Mouse (Mus musculus) megakaryocyte-erythroid progenitor cell, adult 5-6 weeks (primary cell): Measurements from ENCODE around the gene Pde4a. TPM values are rescaled to one million over a fixed set of nuclear protein-coding genes. Genes with fewer than 3 reads are reported as not detected.
"Not testable (repeated sequence)": the region's sequence is repeated elsewhere in the genome, so short reads cannot be mapped to it uniquely, and the experiment has no call there.

Experiments used
- ATAC-seq: replicated peaks from 2 replicates; pipeline ENCODE4 v1.8.0; 2016; ENCODE audit warnings: mild to moderate bottlenecking, inconsistent platforms; ENCODE audit not compliant: severe bottlenecking, poor library complexity, low FRiP score, low TSS enrichment
- total RNA-seq, 2 experiments: library from RNA; stranded (forward) in 1 of 2; stranded (reverse) in 1 of 2; fragments of 200-1000, 215-1000 nt in 1 of 2; fragments of >200 nt in 1 of 2; fragmentation: Nextera tagmentation in 1 of 2; gene quantifications; 2 replicates each; pipeline ENCODE4 v1.2.3; 2014 to 2017

Gene Pde4a
- total RNA-seq, 2 experiments from 2014 or later = 3.8 to 23.5 TPM

DNA sequence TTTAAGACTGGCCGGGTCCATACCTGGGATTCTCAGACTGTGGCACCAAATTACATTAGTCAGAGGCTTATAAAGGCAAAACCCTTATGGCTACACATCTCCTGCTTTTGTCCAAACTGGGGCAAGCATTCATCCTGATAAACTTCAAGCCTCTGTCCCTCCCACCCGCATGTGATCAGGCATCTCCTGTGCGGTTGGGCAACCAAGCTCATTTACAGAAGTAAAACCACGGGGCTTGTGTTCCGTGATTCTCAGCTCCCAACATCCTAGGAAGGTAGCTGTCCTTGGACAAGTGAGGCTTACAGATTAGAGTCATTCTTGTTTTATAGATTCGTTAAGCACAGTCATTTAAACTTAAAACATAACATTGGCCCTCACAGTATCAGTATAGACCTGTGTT is 41.3 kb downstream of the Pde4a start:
- no peak for ATAC-seq

DNA sequence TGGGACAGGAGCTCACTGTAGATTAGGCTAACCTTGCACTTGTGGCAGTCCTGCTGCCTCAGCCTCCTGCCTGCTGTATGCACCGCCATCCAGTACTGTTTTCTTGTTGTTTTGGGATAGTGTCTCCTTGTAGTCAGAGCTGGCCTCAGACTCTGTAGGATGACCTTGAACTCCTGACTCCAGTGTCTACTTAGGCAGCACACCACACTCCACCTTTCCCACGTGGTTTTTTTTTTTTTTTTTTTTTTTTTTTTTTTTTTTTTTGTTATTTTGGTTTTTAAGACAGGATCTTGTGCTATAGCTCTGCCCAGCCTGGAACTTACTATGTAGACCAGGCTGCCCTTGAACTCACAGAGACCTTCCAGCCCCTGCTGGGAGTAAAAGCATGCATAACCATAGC is 43.1 kb downstream of the Pde4a start:
- ATAC-seq = no peak

GRCm38 (mm10) chr9:21210821-21211220 is 45.3 kb downstream of the Pde4a start:
- ATAC-seq = no peak

GRCm38 (mm10) chr9:21211624-21212023 is 46.1 kb downstream of the Pde4a start:
- ATAC-seq = no peak

- peak; percentile 78 for ATAC-seq
These were observed 48.2 kb downstream of the Pde4a start for GRCm38 (mm10) chr9:21213617-21214190.

- no peak for ATAC-seq
These were observed 50.7 kb downstream of the Pde4a start for GRCm38 (mm10) chr9:21216050-21216841.

- ATAC-seq = no peak
These were observed 54.3 kb downstream of the Pde4a start for GRCm38 (mm10) chr9:21219820-21220219.

GRCm38 (mm10) chr9:21220490-21221382 is 55.2 kb downstream of the Pde4a start:
- peak; percentile 90 for ATAC-seq

- ATAC-seq = peak; percentile 64
These were observed 55.9 kb downstream of the Pde4a start for GRCm38 (mm10) chr9:21221383-21221929.

- not testable (repeated sequence) for ATAC-seq
These were observed 58.0 kb downstream of the Pde4a start for GRCm38 (mm10) chr9:21223490-21223889.

DNA sequence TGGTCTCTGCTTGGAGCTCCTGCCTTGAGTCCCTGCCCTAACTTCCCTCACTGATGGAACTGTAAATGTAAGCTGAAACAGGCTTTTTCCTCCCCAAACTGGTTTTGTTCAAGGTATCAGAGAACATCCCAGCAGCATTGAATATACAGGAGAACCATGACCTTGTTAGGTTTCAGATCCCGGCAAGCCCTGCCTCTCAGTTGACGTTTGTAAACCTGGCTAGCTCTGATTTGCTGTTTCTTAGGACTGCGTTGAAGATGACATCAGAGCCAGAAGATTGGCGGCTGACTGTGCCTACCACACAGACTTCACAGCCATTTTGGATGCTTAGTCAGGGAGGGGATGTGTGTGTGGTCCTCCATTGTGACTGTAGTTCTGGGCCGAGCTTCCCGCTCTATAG is 58.4 kb downstream of the Pde4a start:
- ATAC-seq = no peak

DNA sequence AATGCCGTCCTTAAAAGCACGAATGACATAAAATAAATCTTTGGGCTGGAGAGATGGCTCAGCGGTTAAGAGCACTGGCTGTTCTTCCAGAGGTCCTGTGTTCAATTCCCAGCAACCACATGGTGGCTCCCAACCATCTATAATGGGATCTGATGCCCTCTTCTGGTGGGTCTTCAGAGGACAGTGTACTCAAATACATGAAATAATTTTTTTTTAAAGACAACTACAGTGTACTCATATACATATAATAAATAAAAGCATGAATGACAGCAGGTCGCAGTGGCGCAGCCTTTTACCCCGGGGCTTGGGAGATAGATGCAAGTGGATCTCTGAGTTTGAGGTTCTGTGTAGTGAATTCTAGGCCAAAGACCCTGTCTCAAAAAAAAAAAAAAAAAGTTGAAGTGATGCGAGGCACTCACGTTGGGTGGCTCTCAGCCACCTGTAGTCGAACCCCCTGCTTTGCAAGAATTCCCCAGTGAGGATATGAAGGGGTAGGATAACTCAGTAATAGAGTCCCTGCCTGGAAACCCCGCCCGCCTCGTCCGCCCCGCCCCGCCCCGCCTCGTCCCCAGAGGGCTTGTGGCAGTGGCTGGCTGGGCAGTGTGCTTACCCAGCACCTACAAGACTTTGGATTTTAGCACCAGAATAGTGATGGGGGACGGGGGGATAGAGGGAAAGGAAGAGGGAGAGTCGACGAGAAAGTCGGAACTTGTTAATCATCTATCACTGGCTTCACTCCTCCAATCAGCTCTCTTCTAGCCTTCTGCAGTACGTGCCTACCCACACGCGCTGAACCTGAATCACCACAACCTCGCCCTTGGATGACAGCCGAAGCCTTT is 59.3 kb downstream of the Pde4a start:
- no peak for ATAC-seq

GRCm38 (mm10) chr9:21225415-21225758 is 59.9 kb downstream of the Pde4a start:
- ATAC-seq = no peak

DNA sequence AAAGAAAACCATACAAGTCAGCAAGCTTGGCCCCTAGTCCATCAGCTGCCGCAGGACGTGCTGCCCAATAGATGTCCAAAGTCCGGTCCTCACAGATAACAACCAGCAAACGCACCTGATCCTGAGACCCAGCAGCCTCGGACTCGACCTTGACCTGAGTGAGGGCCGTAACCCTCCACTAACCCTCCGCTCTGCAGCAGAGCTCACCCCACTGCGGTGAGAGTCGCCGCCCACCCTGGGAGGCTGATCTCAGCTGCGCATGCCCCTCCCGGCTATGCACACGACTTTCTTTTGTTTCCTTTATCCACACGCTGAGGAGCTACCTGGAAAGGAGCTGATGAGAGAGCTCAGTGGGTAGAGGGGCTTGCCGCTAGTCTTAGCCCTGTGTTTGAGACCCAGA is 61.8 kb downstream of the Pde4a start:
- peak; percentile 55; the same call in 1 of the 2 replicates for ATAC-seq

DNA sequence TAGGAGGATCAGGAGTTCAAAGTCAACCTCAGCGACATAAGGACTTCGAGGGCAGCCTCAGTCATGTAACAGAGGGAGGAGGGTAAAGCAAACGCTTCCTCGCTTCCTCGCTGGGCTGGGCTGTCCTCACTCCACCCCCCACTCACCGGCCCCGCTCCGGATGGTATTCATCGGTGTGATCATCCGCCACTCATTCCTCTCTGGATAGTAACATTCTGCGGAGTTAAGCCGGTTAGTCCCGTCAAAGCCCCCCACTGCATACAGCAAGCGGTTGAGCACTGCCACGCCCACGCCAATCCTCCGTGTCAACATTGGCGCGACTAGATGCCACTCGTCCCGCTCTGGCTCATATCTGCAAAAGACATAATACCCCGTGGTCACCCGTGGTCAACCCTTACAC is 66.0 kb downstream of the Pde4a start:
- ATAC-seq = no peak

GRCm38 (mm10) chr9:21232867-21233266 is 67.4 kb downstream of the Pde4a start:
- no peak for ATAC-seq

GRCm38 (mm10) chr9:21233366-21233765 is 67.9 kb downstream of the Pde4a start:
- no peak for ATAC-seq

DNA sequence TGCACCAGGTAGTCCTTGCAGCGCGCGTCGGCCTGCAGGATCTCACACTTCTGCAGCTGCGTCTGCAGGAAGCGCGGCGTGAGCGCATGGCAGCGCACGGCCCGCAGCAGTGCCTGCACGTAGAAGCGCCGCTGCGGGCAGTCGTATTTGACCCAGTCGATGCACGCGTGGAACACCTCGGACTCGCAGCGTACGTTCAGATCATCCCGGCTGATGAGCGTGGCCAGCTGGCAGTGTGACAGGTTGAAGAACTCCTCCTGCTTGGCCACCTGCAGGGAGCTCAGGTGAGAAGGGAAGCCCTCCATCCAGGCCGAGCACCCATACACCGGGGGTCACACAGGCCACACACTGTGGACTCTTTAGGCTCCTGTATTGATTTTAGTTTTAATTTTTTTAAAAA is 68.3 kb downstream of the Pde4a start:
- no peak for ATAC-seq

- ATAC-seq = no peak
These were observed 69.8 kb downstream of the Pde4a start for GRCm38 (mm10) chr9:21235341-21235740.
